7 mouse cellular contexts compared by ENCODE assay signal in genomic region chr7:41498464-41498863, GRCm38 (mm10). TPM values are rescaled to one million over a fixed set of nuclear protein-coding genes. Genes with fewer than 3 reads are reported as not detected.
DNase-seq lines count a peak whose midpoint lies in the region; ATAC-seq and TF ChIP-seq lines count a peak whose summit lies in the region.
"Not testable (repeated sequence)": the region's sequence is repeated elsewhere in the genome, so short reads cannot be mapped to it uniquely, and the experiment has no call there.

No protein-coding gene starts in this region.

- not testable (repeated sequence) for ATAC-seq in embryonic facial prominence, embryonic 11.5 days (replicated peaks; ENCODE audit: insufficient number of reproducible peaks, low FRiP score, low TSS enrichment, low read depth); hindbrain, embryonic 15.5 days (ENCODE audit: low FRiP score, low read depth); liver, embryonic 14.5 days (ENCODE audit: insufficient read depth); midbrain, embryonic 15.5 days (replicated peaks)

- DNase-seq in MEL (ENCODE audit: low read depth, low spot score); embryonic facial prominence, embryonic 11.5 days (ENCODE audit: low spot score); liver, embryonic 14.5 days (ENCODE audit: low read depth in 3 of 3, low spot score in 3 of 3): not testable (repeated sequence)
- peak; percentile 18 for DNase-seq in gastrocnemius, postnatal 10 days
- DNase-seq in kidney, postnatal 25 days, result peak; percentile 29 to 38

- 71% methylated on average over 3 of the region's 4 CpGs for WGBS in embryonic facial prominence, embryonic 11.5 days
- 77% methylated on average over 3 of the region's 4 CpGs for WGBS in hindbrain, embryonic 15.5 days
- 53% methylated on average over 2 of the region's 4 CpGs for WGBS in liver, embryonic 14.5 days (ENCODE audit: insufficient replicate concordance)
- WGBS in midbrain, embryonic 15.5 days, result 70% methylated on average over 3 of the region's 4 CpGs

- TF ChIP-seq CTCF in MEL (IDR thresholded peaks at IDR 0.05 in 2 of 3, conservative IDR thresholded peaks at IDR 0.05 in 1 of 3; ENCODE audit: control insufficient read depth in 1 of 3, insufficient read depth in 1 of 3, low read depth in 2 of 3, low read length in 3 of 3, poor library complexity in 1 of 3, severe bottlenecking in 1 of 3); liver, embryonic 14.5 days (IDR thresholded peaks at IDR 0.05; ENCODE audit: low read depth): not testable (repeated sequence)

- peak overlapping the region; percentile 36; the same call in 1 of the 2 replicates for H3K4me2 ChIP-seq in embryonic facial prominence, embryonic 11.5 days (ENCODE audit: low read depth, low read length)
- peak overlapping the region; percentile 75 for H3K4me2 ChIP-seq in hindbrain, embryonic 15.5 days
- H3K4me2 ChIP-seq in liver, embryonic 14.5 days (ENCODE audit: low read depth), result peak overlapping the region; percentile 80
- H3K4me2 ChIP-seq in midbrain, embryonic 15.5 days, result peak overlapping the region; percentile 75

- H3K27me3 ChIP-seq in MEL (ENCODE audit: control insufficient read depth in 1 of 2, insufficient read depth in 2 of 2, low read length in 2 of 2); embryonic facial prominence, embryonic 11.5 days (ENCODE audit: control insufficient read depth, insufficient read depth, low read length); hindbrain, embryonic 15.5 days; liver, embryonic 14.5 days (ENCODE audit: control insufficient read depth, insufficient read depth, low read length); midbrain, embryonic 15.5 days (replicated peaks): not testable (repeated sequence)

- not testable (repeated sequence) for TF ChIP-seq EP300 in MEL (IDR thresholded peaks at IDR 0.05; ENCODE audit: low read depth in 1 of 2, low read length in 2 of 2); liver, embryonic 14.5 days (IDR thresholded peaks at IDR 0.05; ENCODE audit: low read depth)

- peak overlapping the region in 1 of 2 experiments; percentile 76; a peak in 3 of 4 replicates for H3K4me3 ChIP-seq in MEL (ENCODE audit: control insufficient read depth in 1 of 2, insufficient read depth in 1 of 2, low read depth in 2 of 2, low read length in 2 of 2)
- peak overlapping the region; percentile 59; the same call in 1 of the 2 replicates for H3K4me3 ChIP-seq in embryonic facial prominence, embryonic 11.5 days (ENCODE audit: low read depth, low read length)
- H3K4me3 ChIP-seq in hindbrain, embryonic 15.5 days, result peak overlapping the region; percentile 72
- peak overlapping the region; percentile 59 to 97; a peak in 3 of 4 replicates for H3K4me3 ChIP-seq in liver, embryonic 14.5 days (ENCODE audit: insufficient read depth in 1 of 2, low read depth in 2 of 2, low read length in 2 of 2)
- peak overlapping the region; percentile 71 for H3K4me3 ChIP-seq in midbrain, embryonic 15.5 days

- H3K9me3 ChIP-seq in MEL (replicated peaks; ENCODE audit: insufficient read depth, low read length); embryonic facial prominence, embryonic 11.5 days (replicated peaks; ENCODE audit: control insufficient read depth, low read length); hindbrain, embryonic 15.5 days; liver, embryonic 14.5 days (ENCODE audit: control insufficient read depth, low read length); midbrain, embryonic 15.5 days: not testable (repeated sequence)

- not testable (repeated sequence) for H3K79me2 ChIP-seq in MEL (ENCODE audit: control insufficient read depth, insufficient read depth, low read length, poor library complexity)

- not testable (repeated sequence) for TF ChIP-seq POLR2A in MEL (IDR thresholded peaks at IDR 0.05; ENCODE audit: control insufficient read depth in 1 of 2, insufficient read depth in 1 of 2, low read depth in 1 of 2, low read length in 2 of 2, poor library complexity in 1 of 2)

- peak overlapping the region; percentile 63 for H3K9ac ChIP-seq in MEL (ENCODE audit: control insufficient read depth, low read depth, low read length, poor library complexity, severe bottlenecking)
- not testable (repeated sequence) for H3K9ac ChIP-seq in embryonic facial prominence, embryonic 11.5 days (replicated peaks; ENCODE audit: low read length); hindbrain, embryonic 15.5 days
- peak overlapping the region; percentile 62 for H3K9ac ChIP-seq in liver, embryonic 14.5 days (replicated peaks)
- 0 out of 2 replicates have a peak overlapping the region, but pooled peaks have one; percentile 38 for H3K9ac ChIP-seq in midbrain, embryonic 15.5 days

- not testable (repeated sequence) for H3K36me3 ChIP-seq in MEL (ENCODE audit: control insufficient read depth in 1 of 2, insufficient read depth in 2 of 2, low read length in 2 of 2); embryonic facial prominence, embryonic 11.5 days (replicated peaks; ENCODE audit: control insufficient read depth, insufficient read depth, low read depth, low read length); hindbrain, embryonic 15.5 days; liver, embryonic 14.5 days (replicated peaks; ENCODE audit: control insufficient read depth, insufficient read depth, low read depth); midbrain, embryonic 15.5 days (replicated peaks)

- TF ChIP-seq RAD21 in MEL (IDR thresholded peaks at IDR 0.05; ENCODE audit: low read depth, low read length), result not testable (repeated sequence)

- not testable (repeated sequence) for H3K27ac ChIP-seq in MEL (ENCODE audit: control insufficient read depth, low read depth, low read length); embryonic facial prominence, embryonic 11.5 days (replicated peaks; ENCODE audit: low read depth, low read length); hindbrain, embryonic 15.5 days (replicated peaks); liver, embryonic 14.5 days; midbrain, embryonic 15.5 days

- not testable (repeated sequence) for H3K4me1 ChIP-seq in MEL (ENCODE audit: control insufficient read depth in 1 of 2, insufficient read depth in 2 of 2, low read length in 2 of 2); embryonic facial prominence, embryonic 11.5 days (ENCODE audit: control insufficient read depth, insufficient read depth, low read length); hindbrain, embryonic 15.5 days (replicated peaks); liver, embryonic 14.5 days (replicated peaks; ENCODE audit: control insufficient read depth in 2 of 2, insufficient read depth in 2 of 2, low read length in 1 of 2); midbrain, embryonic 15.5 days

RNA-seq across cellular contexts. Expression of gene Gm20449, which starts 0.8 kb away (rescaled TPM):
- not detected in 2 replicates for total RNA-seq in MEL (2012; rRNA removed)
- polyA plus RNA-seq in MEL (2012; ENCODE audit: insufficient read depth in 1 of 2, insufficient read length in 2 of 2, low read depth in 1 of 2, low replicate concordance in 2 of 2, missing spikeins in 1 of 2), result not detected
- 0.08 TPM in 1 of 2 replicates, not detected in the other for polyA plus RNA-seq in embryonic facial prominence, embryonic 11.5 days (2014; fragmentation: Nextera tagmentation; extraction: Ambion mirVana)
- total RNA-seq in gastrocnemius, postnatal 10 days (2021), result under 1 TPM in 1 of 2 experiments, not detected in 1; 0.18 TPM
- 0.10 and 0.26 TPM in 2 replicates for polyA plus RNA-seq in hindbrain, embryonic 15.5 days (2015; fragmentation: Nextera tagmentation; extraction: Ambion mirVana)
- not detected in 2 replicates for polyA plus RNA-seq in liver, embryonic 14.5 days (2012; rRNA removed)
- not detected in 2 replicates for polyA plus RNA-seq in liver, embryonic 14.5 days (2014; fragmentation: Nextera tagmentation; extraction: Ambion mirVana)
- polyA plus RNA-seq in midbrain, embryonic 15.5 days (2015; fragmentation: Nextera tagmentation; extraction: Ambion mirVana), result 0.06 and 0.09 TPM in 2 replicates

RNA-seq across cellular contexts. Expression of gene AW146154, which starts 1.2 kb away (rescaled TPM):
- 3.5 and 3.9 TPM in 2 replicates for total RNA-seq in MEL (2012; rRNA removed)
- 100 to 1,000 TPM in 1 of 2 experiments, 1 to 10 TPM in 1; 2.4 to 227 TPM for polyA plus RNA-seq in MEL (2012; ENCODE audit: insufficient read depth in 1 of 2, insufficient read length in 2 of 2, low read depth in 1 of 2, low replicate concordance in 2 of 2, missing spikeins in 1 of 2)
- polyA plus RNA-seq in embryonic facial prominence, embryonic 11.5 days (2014; fragmentation: Nextera tagmentation; extraction: Ambion mirVana), result 8.2 and 14.1 TPM in 2 replicates
- total RNA-seq in gastrocnemius, postnatal 10 days (2021), result 1 to 10 TPM; 5.5 to 7.1 TPM
- 4.7 and 5.0 TPM in 2 replicates for polyA plus RNA-seq in hindbrain, embryonic 15.5 days (2015; fragmentation: Nextera tagmentation; extraction: Ambion mirVana)
- polyA plus RNA-seq in liver, embryonic 14.5 days (2012; rRNA removed), result 1.4 and 2.0 TPM in 2 replicates
- polyA plus RNA-seq in liver, embryonic 14.5 days (2014; fragmentation: Nextera tagmentation; extraction: Ambion mirVana), result 1.8 and 3.0 TPM in 2 replicates
- polyA plus RNA-seq in midbrain, embryonic 15.5 days (2015; fragmentation: Nextera tagmentation; extraction: Ambion mirVana), result 3.0 and 5.7 TPM in 2 replicates

RNA-seq across cellular contexts. Expression of gene Vmn2r57, which starts 50.0 kb away (rescaled TPM):
- under 0.01 and 0.03 TPM in 2 replicates for total RNA-seq in MEL (2012; rRNA removed)
- not detected for polyA plus RNA-seq in MEL (2012; ENCODE audit: insufficient read depth in 1 of 2, insufficient read length in 2 of 2, low read depth in 1 of 2, low replicate concordance in 2 of 2, missing spikeins in 1 of 2)
- 0.32 and 0.33 TPM in 2 replicates for polyA plus RNA-seq in embryonic facial prominence, embryonic 11.5 days (2014; fragmentation: Nextera tagmentation; extraction: Ambion mirVana)
- under 1 TPM; 0.09 to 0.16 TPM for total RNA-seq in gastrocnemius, postnatal 10 days (2021)
- polyA plus RNA-seq in hindbrain, embryonic 15.5 days (2015; fragmentation: Nextera tagmentation; extraction: Ambion mirVana), result 0.52 and 0.62 TPM in 2 replicates
- 0.02 and 0.03 TPM in 2 replicates for polyA plus RNA-seq in liver, embryonic 14.5 days (2012; rRNA removed)
- not detected in 2 replicates for polyA plus RNA-seq in liver, embryonic 14.5 days (2014; fragmentation: Nextera tagmentation; extraction: Ambion mirVana)
- polyA plus RNA-seq in midbrain, embryonic 15.5 days (2015; fragmentation: Nextera tagmentation; extraction: Ambion mirVana), result 0.42 and 0.57 TPM in 2 replicates
